In the genomic region with DNA sequence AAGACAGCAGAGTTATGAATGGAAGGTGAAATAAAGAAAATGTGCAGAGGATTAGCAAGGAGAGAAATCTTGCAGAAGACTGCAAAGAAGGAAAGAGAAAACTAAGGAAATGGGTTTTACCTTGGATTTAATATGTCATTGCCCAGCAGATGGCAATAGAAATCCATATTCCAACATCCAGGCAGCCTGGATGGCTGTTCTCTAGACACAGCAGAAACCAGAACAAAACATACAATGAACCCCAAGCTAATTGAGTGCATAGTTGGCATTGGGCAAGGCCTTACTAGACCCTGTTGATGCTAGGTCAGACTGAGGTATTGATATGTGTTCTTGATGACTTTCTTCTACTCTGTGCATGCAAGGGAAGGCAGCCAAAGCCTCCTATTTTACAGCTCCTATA, we compare ENCODE assay signal across 10 mouse cellular contexts. TPM values are rescaled to one million over a fixed set of nuclear protein-coding genes. Genes with fewer than 3 reads are reported as not detected.
DNase-seq lines count a peak whose midpoint lies in the region; ATAC-seq lines count a peak whose summit lies in the region.
"Had no signal": no experiment of that assay in that cellular context is flagged by ENCODE, and none has a peak within 500 bp of the region (broad histone marks: within the 10 kb centered on the region; RNA-seq: fewer than 3 reads in every experiment).

No protein-coding gene starts in this region.

- DNase-seq in frontal cortex, adult 2 months (ENCODE audit: extremely low spot score in 1 of 2, low spot score in 1 of 2), result peak; percentile 7 to 73
- no peak for DNase-seq in frontal cortex, postnatal 14 days (ENCODE audit: low spot score in 2 of 2)
- DNase-seq in midbrain, embryonic 10.5 days (ENCODE audit: low spot score), result no peak
- DNase-seq in T-cell, adult 2 months (ENCODE audit: low spot score), result no peak
- DNase-seq in urinary bladder, postnatal 25 days (ENCODE audit: low spot score), result no peak

- no peaks in the 10 kb centered on the region for H3K9me3 ChIP-seq in midbrain, embryonic 13.5 days
- no peaks in the 10 kb centered on the region for H3K9me3 ChIP-seq in midbrain, embryonic 10.5 days (replicated peaks)
- H3K9me3 ChIP-seq in intestine, embryonic 15.5 days, result no peaks in the 10 kb centered on the region
- H3K9me3 ChIP-seq in midbrain, embryonic 15.5 days, result no peaks in the 10 kb centered on the region
- H3K9me3 ChIP-seq: G1E had no signal

- peak; percentile 65; the same call in 1 of the 2 replicates for ATAC-seq in midbrain, embryonic 13.5 days
- 0 out of 2 replicates have a peak, but pooled peaks have one; percentile 47 for ATAC-seq in intestine, embryonic 15.5 days
- ATAC-seq in midbrain, embryonic 15.5 days (replicated peaks), result peak; percentile 82

- H3K27me3 ChIP-seq in midbrain, embryonic 13.5 days, result no peaks in the 10 kb centered on the region
- H3K27me3 ChIP-seq in midbrain, embryonic 10.5 days (ENCODE audit: low read depth, poor library complexity, severe bottlenecking), result no peaks in the 10 kb centered on the region
- no peaks in the 10 kb centered on the region for H3K27me3 ChIP-seq in intestine, embryonic 15.5 days (replicated peaks)
- H3K27me3 ChIP-seq in midbrain, embryonic 15.5 days (replicated peaks), result no peaks in the 10 kb centered on the region

- no peak overlapping the region for H3K9ac ChIP-seq in midbrain, embryonic 13.5 days (replicated peaks)
- H3K9ac ChIP-seq in intestine, embryonic 15.5 days, result no peak overlapping the region
- no peak overlapping the region for H3K9ac ChIP-seq in midbrain, embryonic 15.5 days
- H3K9ac ChIP-seq: liver, embryonic 14.5 days had no signal

- no peak overlapping the region for H3K27ac ChIP-seq in midbrain, embryonic 13.5 days
- no peak overlapping the region for H3K27ac ChIP-seq in midbrain, embryonic 10.5 days (replicated peaks)
- H3K27ac ChIP-seq in intestine, embryonic 15.5 days, result no peak overlapping the region
- H3K27ac ChIP-seq in midbrain, embryonic 15.5 days, result no peak overlapping the region
- H3K27ac ChIP-seq: liver, embryonic 14.5 days had no signal

- no peaks in the 10 kb centered on the region for H3K36me3 ChIP-seq in midbrain, embryonic 13.5 days
- H3K36me3 ChIP-seq in midbrain, embryonic 10.5 days, result no peaks in the 10 kb centered on the region
- no peaks in the 10 kb centered on the region for H3K36me3 ChIP-seq in intestine, embryonic 15.5 days
- no peaks in the 10 kb centered on the region for H3K36me3 ChIP-seq in midbrain, embryonic 15.5 days (replicated peaks)
- H3K36me3 ChIP-seq: G1E had no signal

- no peaks in the 10 kb centered on the region for H3K4me1 ChIP-seq in midbrain, embryonic 13.5 days (replicated peaks)
- H3K4me1 ChIP-seq in midbrain, embryonic 10.5 days, result no peaks in the 10 kb centered on the region
- H3K4me1 ChIP-seq in intestine, embryonic 15.5 days (replicated peaks), result no peaks in the 10 kb centered on the region
- H3K4me1 ChIP-seq in midbrain, embryonic 15.5 days, result no peaks in the 10 kb centered on the region

- H3K4me2 ChIP-seq in midbrain, embryonic 13.5 days (replicated peaks), result no peak overlapping the region
- no peak overlapping the region for H3K4me2 ChIP-seq in intestine, embryonic 15.5 days (replicated peaks)
- no peak overlapping the region for H3K4me2 ChIP-seq in midbrain, embryonic 15.5 days

- H3K4me3 ChIP-seq in midbrain, embryonic 13.5 days (replicated peaks), result no peak overlapping the region
- H3K4me3 ChIP-seq in midbrain, embryonic 10.5 days, result no peak overlapping the region
- H3K4me3 ChIP-seq in intestine, embryonic 15.5 days (replicated peaks), result no peak overlapping the region
- H3K4me3 ChIP-seq in midbrain, embryonic 15.5 days, result no peak overlapping the region

RNA-seq across cellular contexts. Expression of gene Aldh1a1, which starts 43.0 kb away (rescaled TPM):
- 47.6 and 58.4 TPM in 2 replicates for polyA plus RNA-seq in frontal cortex, adult 2 months (2012; rRNA removed)
- polyA plus RNA-seq in midbrain, embryonic 13.5 days (2015; fragmentation: Nextera tagmentation; extraction: Ambion mirVana), result 0.55 and 1.3 TPM in 2 replicates
- 1.5 and 6.6 TPM in 2 replicates for polyA plus RNA-seq in midbrain, embryonic 10.5 days (2016; fragmentation: Nextera tagmentation; extraction: Ambion mirVana)
- 84.5 and 86.9 TPM in 2 replicates for polyA plus RNA-seq in intestine, embryonic 15.5 days (2015; fragmentation: Nextera tagmentation; extraction: Ambion mirVana)
- 16.3 and 17.4 TPM in 2 replicates for polyA plus RNA-seq in midbrain, embryonic 15.5 days (2015; fragmentation: Nextera tagmentation; extraction: Ambion mirVana)
- polyA plus RNA-seq: G1E had no signal

RNA-seq across cellular contexts. Expression of gene Anxa1, which starts 58.8 kb away (rescaled TPM):
- polyA plus RNA-seq in frontal cortex, adult 2 months (2012; rRNA removed), result 1.4 and 2.0 TPM in 2 replicates
- 3.0 and 5.6 TPM in 2 replicates for polyA plus RNA-seq in midbrain, embryonic 13.5 days (2015; fragmentation: Nextera tagmentation; extraction: Ambion mirVana)
- polyA plus RNA-seq in midbrain, embryonic 10.5 days (2016; fragmentation: Nextera tagmentation; extraction: Ambion mirVana), result 1.6 and 3.1 TPM in 2 replicates
- 51.5 and 61.8 TPM in 2 replicates for polyA plus RNA-seq in intestine, embryonic 15.5 days (2015; fragmentation: Nextera tagmentation; extraction: Ambion mirVana)
- 9.2 and 12.3 TPM in 2 replicates for polyA plus RNA-seq in midbrain, embryonic 15.5 days (2015; fragmentation: Nextera tagmentation; extraction: Ambion mirVana)
- polyA plus RNA-seq: G1E had no signal

Comparison
In these comparisons a context has a peak if more than half of its experiments do, and no peak if none do; other contexts are left out.
1. DNase-seq: peak in frontal cortex, adult 2 months (2 of 2); none in frontal cortex, postnatal 14 days (0 of 2), midbrain, embryonic 10.5 days (single experiment), T-cell, adult 2 months (single experiment) and urinary bladder, postnatal 25 days (single experiment).
2. Peak in every context shown above with its lines, with median percentiles within 50 percentile points of each other: ATAC-seq.